Mouse (Mus musculus): ENCODE data around the gene Adcy2.

Gene Adcy2

GRCm38 (mm10) chr13:68998918-68999801 lies at the start of gene Adcy2:
TSS of gene Adcy2 (minus strand) at chr13:68999541.
- in situ Hi-C loops (cut with MboI; ENCODE audit: low sequenced_read_pairs) = no loop called here

GRCm38 (mm10) chr13:69036991-69037597 lies 37.8 kb upstream of the Adcy2 start:
- in situ Hi-C loops (cut with MboI; ENCODE audit: low sequenced_read_pairs) = no loop called here

GRCm38 (mm10) chr13:69034621-69035020 lies 35.3 kb upstream of the Adcy2 start:
- in situ Hi-C loops (cut with MboI; ENCODE audit: low sequenced_read_pairs) = no loop called here

GRCm38 (mm10) chr13:69033532-69033931 lies 34.2 kb upstream of the Adcy2 start:
- in situ Hi-C loops (cut with MboI; ENCODE audit: low sequenced_read_pairs) = no loop called here

GRCm38 (mm10) chr13:69029078-69029757 lies 29.9 kb upstream of the Adcy2 start:
- in situ Hi-C loops (cut with MboI; ENCODE audit: low sequenced_read_pairs) = no loop called here

- in situ Hi-C loops (cut with MboI; ENCODE audit: low sequenced_read_pairs) = no loop called here
Observed at GRCm38 (mm10) chr13:69024964-69025363, 25.6 kb upstream of the Adcy2 start.

- in situ Hi-C loops (cut with MboI; ENCODE audit: low sequenced_read_pairs) = no loop called here
Observed at GRCm38 (mm10) chr13:69023239-69023638, 23.9 kb upstream of the Adcy2 start.

- in situ Hi-C loops (cut with MboI; ENCODE audit: low sequenced_read_pairs) = no loop called here
Observed at GRCm38 (mm10) chr13:69020574-69020973, 21.2 kb upstream of the Adcy2 start.

- in situ Hi-C loops (cut with MboI; ENCODE audit: low sequenced_read_pairs) = no loop called here
Observed at GRCm38 (mm10) chr13:69006915-69007314, 7.6 kb upstream of the Adcy2 start.

GRCm38 (mm10) chr13:69006091-69006490 lies 6.8 kb upstream of the Adcy2 start:
- in situ Hi-C loops (cut with MboI; ENCODE audit: low sequenced_read_pairs) = no loop called here

- in situ Hi-C loops (cut with MboI; ENCODE audit: low sequenced_read_pairs) = no loop called here
Observed at GRCm38 (mm10) chr13:69004406-69004805, 5.1 kb upstream of the Adcy2 start.

- in situ Hi-C loops (cut with MboI; ENCODE audit: low sequenced_read_pairs) = no loop called here
Observed at GRCm38 (mm10) chr13:69002631-69003030, 3.3 kb upstream of the Adcy2 start.

GRCm38 (mm10) chr13:69002173-69002572 lies 2.8 kb upstream of the Adcy2 start:
- in situ Hi-C loops (cut with MboI; ENCODE audit: low sequenced_read_pairs) = no loop called here

GRCm38 (mm10) chr13:68999826-69000225 lies 485 bp upstream of the Adcy2 start:
- in situ Hi-C loops (cut with MboI; ENCODE audit: low sequenced_read_pairs) = no loop called here

GRCm38 (mm10) chr13:68998558-68998917 lies 803 bp downstream of the Adcy2 start:
- in situ Hi-C loops (cut with MboI; ENCODE audit: low sequenced_read_pairs) = no loop called here

- in situ Hi-C loops (cut with MboI; ENCODE audit: low sequenced_read_pairs) = no loop called here
Observed at GRCm38 (mm10) chr13:68997821-68998551, 1.4 kb downstream of the Adcy2 start.

GRCm38 (mm10) chr13:68997386-68997785 lies 2.0 kb downstream of the Adcy2 start:
- in situ Hi-C loops (cut with MboI; ENCODE audit: low sequenced_read_pairs) = no loop called here

GRCm38 (mm10) chr13:68996661-68997060 lies 2.7 kb downstream of the Adcy2 start:
- in situ Hi-C loops (cut with MboI; ENCODE audit: low sequenced_read_pairs) = no loop called here

- in situ Hi-C loops (cut with MboI; ENCODE audit: low sequenced_read_pairs) = no loop called here
Observed at GRCm38 (mm10) chr13:68985789-68986188, 13.6 kb downstream of the Adcy2 start.

GRCm38 (mm10) chr13:68984000-68984399 lies 15.3 kb downstream of the Adcy2 start:
- in situ Hi-C loops (cut with MboI; ENCODE audit: low sequenced_read_pairs) = no loop called here

GRCm38 (mm10) chr13:68981048-68981447 lies 18.3 kb downstream of the Adcy2 start:
- in situ Hi-C loops (cut with MboI; ENCODE audit: low sequenced_read_pairs) = no loop called here
